Mouse (Mus musculus) small intestine, adult 2 months (tissue): Measurements from ENCODE around the gene Arf5.

Source experiments
- CTCF ChIP-seq: fragments of 200-500 bp; IDR thresholded peaks from 2 replicates; pipeline ENCODE4 v1.5.1; 2012; ENCODE audit warnings: low read depth, mild to moderate bottlenecking, control low read depth, inconsistent platforms, low read length, moderate library complexity, mixed read lengths; ENCODE audit not compliant: insufficient replicate concordance, insufficient read length; ENCODE audit errors: extremely low read depth
- POLR2A ChIP-seq: fragments of 200-500 bp; IDR thresholded peaks from 2 replicates; pipeline ENCODE4 v1.6.1; 2012; ENCODE audit warnings: low read depth, mild to moderate bottlenecking, control low read depth, inconsistent platforms, low read length, moderate library complexity

DNA sequence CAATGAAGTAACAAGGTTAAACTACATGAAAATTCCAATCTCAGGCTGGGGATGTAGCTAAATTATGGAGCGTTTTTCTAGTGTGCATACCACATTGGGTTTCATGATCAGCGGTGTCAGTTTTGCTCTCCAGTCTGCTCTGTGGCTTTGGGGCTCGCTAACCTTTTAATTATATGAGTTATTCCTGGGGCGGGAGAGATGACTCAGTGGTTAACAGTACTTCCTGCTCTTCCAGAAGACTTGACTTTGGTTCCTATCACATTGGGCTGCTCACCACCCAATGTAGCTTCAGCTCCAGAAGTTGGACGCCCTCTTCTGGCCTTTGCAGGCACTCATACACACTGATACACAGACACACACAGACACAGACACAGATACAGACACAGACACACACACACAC lies 47.3 kb downstream of the Arf5 start:
- no peak for TF ChIP-seq POLR2A
- no peak for TF ChIP-seq CTCF
